40 mouse cellular contexts compared by ENCODE assay signal in the genomic region with DNA sequence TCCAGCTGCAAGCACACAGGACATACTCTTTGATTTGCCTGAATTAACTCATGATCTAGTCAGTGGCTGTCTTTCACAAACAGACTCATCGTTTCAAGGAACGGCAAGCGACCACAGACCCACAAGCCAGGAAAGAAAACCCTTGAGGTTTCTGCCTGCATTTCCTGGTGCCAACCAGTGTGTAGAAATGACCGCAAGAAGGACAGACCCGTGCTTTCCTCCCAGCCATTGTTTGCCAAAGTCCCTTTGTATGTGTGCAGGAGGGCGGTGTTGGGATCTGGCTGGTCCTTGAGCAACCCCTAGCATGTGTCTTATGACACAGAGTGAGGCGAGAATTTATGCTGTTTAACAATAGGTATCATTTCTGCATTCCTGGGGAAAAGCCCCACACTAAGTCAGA. TPM values are rescaled to one million over a fixed set of nuclear protein-coding genes. Genes with fewer than 3 reads are reported as not detected.
DNase-seq lines count a peak whose midpoint lies in the region; ATAC-seq and TF ChIP-seq lines count a peak whose summit lies in the region.
"Had no signal": no experiment of that assay in that cellular context is flagged by ENCODE, and none has a peak within 500 bp of the region (broad histone marks: within the 10 kb centered on the region; RNA-seq: fewer than 3 reads in every experiment).

No protein-coding gene starts in this region.

- ATAC-seq in stomach, embryonic 16.5 days (ENCODE audit: insufficient read depth, low FRiP score): no peak
- ATAC-seq in stomach, postnatal 0 days (ENCODE audit: low FRiP score, low TSS enrichment): no peak
- ATAC-seq: activated CD4-positive, CD25-positive, alpha-beta regulatory T cell, adult 4 months; forebrain, embryonic 14.5 days; hindbrain, postnatal 0 days; intestine, embryonic 16.5 days had no signal

- TF ChIP-seq EP300 in stomach, postnatal 0 days (optimal IDR thresholded peaks at IDR 0.05): no peak

- H3K27me3 ChIP-seq in stomach, embryonic 16.5 days (ENCODE audit: control insufficient read depth, insufficient read depth, low read length): no peaks in the 10 kb centered on the region
- H3K27me3 ChIP-seq in stomach, postnatal 0 days (ENCODE audit: control insufficient read depth, insufficient read depth, low read length): no peaks in the 10 kb centered on the region
- H3K27me3 ChIP-seq: embryonic facial prominence, embryonic 12.5 days; hindbrain, embryonic 12.5 days; midbrain, embryonic 12.5 days; stomach, embryonic 15.5 days had no signal

- H3K9ac ChIP-seq in stomach, embryonic 16.5 days (ENCODE audit: low read length): peak overlapping the region; percentile 26; the same call in 1 of the 2 replicates
- H3K9ac ChIP-seq in stomach, postnatal 0 days (ENCODE audit: low read length): no peak overlapping the region
- H3K9ac ChIP-seq: embryonic facial prominence, embryonic 12.5 days; heart, embryonic 13.5 days; hindbrain, embryonic 12.5 days; liver, embryonic 13.5 days; midbrain, embryonic 12.5 days; stomach, embryonic 15.5 days had no signal

- no peak for DNase-seq in stomach, postnatal 0 days (ENCODE audit: low spot score)
- peak; percentile 54 for DNase-seq in adipocyte (ENCODE audit: low spot score)
- DNase-seq in induced T-regulatory cell, adult 2 months (ENCODE audit: low read depth): peak; percentile 16
- peak; percentile 24 to 45 for DNase-seq in natural killer cell, adult 2 months (ENCODE audit: low spot score in 2 of 2)
- DNase-seq in frontal cortex, postnatal 14 days (ENCODE audit: low spot score in 2 of 2): no peak
- DNase-seq in kidney, postnatal 36 days: no peak
- DNase-seq: adrenal gland, adult 8-10 months; B cell, adult 2 months; cerebellum, adult 9-10 months; cerebellum, postnatal 36 days; embryo, embryonic 11 days; gastrocnemius, adult 2 months; heart, postnatal 10 days; kidney, adult 8-10 months; layer of hippocampus, postnatal 36 days; left cerebral cortex, postnatal 4 days; liver, embryonic 13.5 days; lung, adult 2 months; lung, postnatal 10 days; right cerebral cortex, postnatal 14 days; thymus, postnatal 14 days had no signal

- TF ChIP-seq CTCF in stomach, postnatal 0 days (IDR thresholded peaks at IDR 0.05; ENCODE audit: low read depth): no peak

- peaks cover 14% of the 10 kb centered on the region for H3K4me1 ChIP-seq in stomach, embryonic 16.5 days (ENCODE audit: control insufficient read depth, insufficient read depth, low read length)
- H3K4me1 ChIP-seq in stomach, postnatal 0 days (replicated peaks; ENCODE audit: control insufficient read depth, insufficient read depth): no peaks in the 10 kb centered on the region

- H3K36me3 ChIP-seq in stomach, embryonic 16.5 days (ENCODE audit: control insufficient read depth, insufficient read depth, low read length): no peaks in the 10 kb centered on the region
- no peaks in the 10 kb centered on the region for H3K36me3 ChIP-seq in stomach, postnatal 0 days (ENCODE audit: control insufficient read depth, insufficient read depth, low read length)
- H3K36me3 ChIP-seq: hindbrain, embryonic 12.5 days; stomach, embryonic 15.5 days had no signal

- no peak overlapping the region for H3K4me3 ChIP-seq in stomach, embryonic 16.5 days (replicated peaks; ENCODE audit: low read length)
- no peak overlapping the region for H3K4me3 ChIP-seq in stomach, postnatal 0 days (ENCODE audit: low read depth, low read length)
- H3K4me3 ChIP-seq: embryonic facial prominence, embryonic 12.5 days; gastrocnemius, adult 2 months; heart, embryonic 13.5 days; hindbrain, embryonic 12.5 days; liver, embryonic 13.5 days; midbrain, embryonic 12.5 days; stomach, embryonic 15.5 days had no signal

- no peak overlapping the region for H3K4me2 ChIP-seq in stomach, embryonic 16.5 days (ENCODE audit: low read depth, low read length)
- H3K4me2 ChIP-seq in stomach, postnatal 0 days (replicated peaks; ENCODE audit: low read depth): no peak overlapping the region
- H3K4me2 ChIP-seq: embryonic facial prominence, embryonic 12.5 days; heart, embryonic 13.5 days; hindbrain, embryonic 12.5 days; liver, embryonic 13.5 days; midbrain, embryonic 12.5 days; stomach, embryonic 15.5 days had no signal

- WGBS in stomach, embryonic 16.5 days: 67% methylated on average over 7 of the region's 7 CpGs
- WGBS in stomach, postnatal 0 days: 74% methylated on average over 7 of the region's 7 CpGs

- no peak overlapping the region for H3K27ac ChIP-seq in stomach, embryonic 16.5 days (ENCODE audit: low read length)
- no peak overlapping the region for H3K27ac ChIP-seq in stomach, postnatal 0 days (replicated peaks)
- H3K27ac ChIP-seq: embryonic facial prominence, embryonic 12.5 days; gastrocnemius, adult 2 months; heart, embryonic 13.5 days; hindbrain, embryonic 12.5 days; hindbrain, postnatal 0 days; kidney, postnatal 0 days; liver, embryonic 13.5 days; macrophage; midbrain, embryonic 12.5 days; stomach, embryonic 15.5 days had no signal

- no peaks in the 10 kb centered on the region for H3K9me3 ChIP-seq in stomach, embryonic 16.5 days (replicated peaks; ENCODE audit: control insufficient read depth, low read length)
- no peaks in the 10 kb centered on the region for H3K9me3 ChIP-seq in stomach, postnatal 0 days (ENCODE audit: control insufficient read depth, low read length)
- H3K9me3 ChIP-seq: embryonic facial prominence, embryonic 12.5 days; heart, embryonic 13.5 days; hindbrain, embryonic 12.5 days; liver, embryonic 13.5 days; midbrain, embryonic 12.5 days; stomach, embryonic 15.5 days had no signal

RNA-seq across cellular contexts. Expression of a gene that starts 2.9 kb away (rescaled TPM):
- polyA plus RNA-seq in stomach, embryonic 16.5 days (2015; fragmentation: Nextera tagmentation; extraction: Ambion mirVana): 211 and 239 TPM in 2 replicates
- polyA plus RNA-seq in stomach, postnatal 0 days (2015; fragmentation: Nextera tagmentation; extraction: Ambion mirVana): 84.8 and 90.0 TPM in 2 replicates

RNA-seq across cellular contexts. Expression of a gene that starts 3.1 kb away (rescaled TPM):
- 1.6 and 1.8 TPM in 2 replicates for polyA plus RNA-seq in stomach, embryonic 16.5 days (2015; fragmentation: Nextera tagmentation; extraction: Ambion mirVana)
- polyA plus RNA-seq in stomach, postnatal 0 days (2015; fragmentation: Nextera tagmentation; extraction: Ambion mirVana): 0.62 and 0.73 TPM in 2 replicates
- polyA plus RNA-seq: macrophage had no signal

RNA-seq across cellular contexts. Expression of a gene that starts 13.7 kb away (rescaled TPM):
- polyA plus RNA-seq in stomach, embryonic 16.5 days (2015; fragmentation: Nextera tagmentation; extraction: Ambion mirVana): 66.9 and 81.6 TPM in 2 replicates
- polyA plus RNA-seq in stomach, postnatal 0 days (2015; fragmentation: Nextera tagmentation; extraction: Ambion mirVana): 32.9 and 34.0 TPM in 2 replicates

RNA-seq across cellular contexts. Expression of a gene that starts 46.2 kb away (rescaled TPM):
- 0.28 TPM in 1 of 2 replicates, not detected in the other for polyA plus RNA-seq in stomach, embryonic 16.5 days (2015; fragmentation: Nextera tagmentation; extraction: Ambion mirVana)
- not detected in 2 replicates for polyA plus RNA-seq in stomach, postnatal 0 days (2015; fragmentation: Nextera tagmentation; extraction: Ambion mirVana)
- polyA plus RNA-seq: activated CD4-positive, CD25-positive, alpha-beta regulatory T cell, adult 4 months; embryonic facial prominence, embryonic 12.5 days; forebrain, embryonic 14.5 days; frontal cortex, adult 2 months; hindbrain, embryonic 12.5 days; hindbrain, postnatal 0 days; intestine, embryonic 16.5 days; kidney, postnatal 0 days; large intestine, adult 2 months; limb, embryonic 14.5 days; lung, adult 2 months; macrophage; midbrain, embryonic 12.5 days; midbrain, postnatal 0 days; neural tube, embryonic 11.5 days; small intestine, adult 2 months; urinary bladder, adult 2 months had no signal

RNA-seq across cellular contexts. Expression of a gene that starts 53.9 kb away (rescaled TPM):
- polyA plus RNA-seq in stomach, embryonic 16.5 days (2015; fragmentation: Nextera tagmentation; extraction: Ambion mirVana): 2.2 and 2.4 TPM in 2 replicates
- polyA plus RNA-seq in stomach, postnatal 0 days (2015; fragmentation: Nextera tagmentation; extraction: Ambion mirVana): 0.16 TPM in 1 of 2 replicates, not detected in the other
- polyA plus RNA-seq: forebrain, embryonic 14.5 days; frontal cortex, adult 2 months; hindbrain, postnatal 0 days; kidney, postnatal 0 days; midbrain, embryonic 12.5 days; midbrain, postnatal 0 days; neural tube, embryonic 11.5 days had no signal

Comparison
In these comparisons a context has a peak if more than half of its experiments do, and no peak if none do; other contexts are left out.
1. DNase-seq: peak in adipocyte (single experiment), induced T-regulatory cell, adult 2 months (single experiment) and natural killer cell, adult 2 months (2 of 2); none in stomach, postnatal 0 days (single experiment), frontal cortex, postnatal 14 days (0 of 2) and kidney, postnatal 36 days (0 of 2).